16 mouse cellular contexts compared by ENCODE assay signal in the genomic region with DNA sequence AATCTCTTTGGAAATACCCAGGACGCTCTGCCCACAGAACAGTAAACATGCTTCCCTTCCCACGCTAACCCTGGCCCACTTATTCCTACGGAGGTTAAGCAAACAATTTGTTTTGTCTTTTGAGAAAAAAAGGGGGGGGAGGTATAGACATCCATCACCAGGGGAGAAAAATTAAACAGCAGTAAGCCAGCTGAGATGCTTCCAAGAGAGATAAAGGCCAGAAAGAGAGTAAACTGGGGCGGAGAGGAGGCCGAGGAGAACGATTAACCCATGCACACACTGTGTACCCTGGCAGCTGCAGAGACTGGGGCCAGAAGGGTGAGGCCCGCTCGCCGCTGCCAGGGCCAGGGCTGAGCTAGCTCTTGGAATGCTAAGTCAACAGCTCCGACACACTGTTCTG.
DNase-seq lines count a peak whose midpoint lies in the region; ATAC-seq and TF ChIP-seq lines count a peak whose summit lies in the region.
"Had no signal": no experiment of that assay in that cellular context is flagged by ENCODE, and none has a peak within 500 bp of the region (broad histone marks: within the 10 kb centered on the region; RNA-seq: fewer than 3 reads in every experiment).

No protein-coding gene starts in this region.

- no peak overlapping the region for H3K27ac ChIP-seq in hindbrain, embryonic 15.5 days (replicated peaks)
- H3K27ac ChIP-seq in hindbrain, embryonic 12.5 days, result no peak overlapping the region
- no peak overlapping the region for H3K27ac ChIP-seq in hindbrain, embryonic 14.5 days
- no peak overlapping the region for H3K27ac ChIP-seq in midbrain, postnatal 0 days (ENCODE audit: low read depth, low read length)
- H3K27ac ChIP-seq: forebrain, embryonic 15.5 days; limb, embryonic 13.5 days; neural tube, embryonic 15.5 days had no signal

- H3K36me3 ChIP-seq in hindbrain, embryonic 15.5 days, result no peaks in the 10 kb centered on the region
- no peaks in the 10 kb centered on the region for H3K36me3 ChIP-seq in hindbrain, embryonic 12.5 days
- no peaks in the 10 kb centered on the region for H3K36me3 ChIP-seq in hindbrain, embryonic 14.5 days (replicated peaks; ENCODE audit: control insufficient read depth, insufficient read depth)
- H3K36me3 ChIP-seq in midbrain, postnatal 0 days (ENCODE audit: insufficient read depth, low read length), result no peaks in the 10 kb centered on the region
- H3K36me3 ChIP-seq: forebrain, embryonic 15.5 days; limb, embryonic 13.5 days; neural tube, embryonic 15.5 days had no signal

- no peaks in the 10 kb centered on the region for H3K9me3 ChIP-seq in hindbrain, embryonic 15.5 days
- no peaks in the 10 kb centered on the region for H3K9me3 ChIP-seq in hindbrain, embryonic 12.5 days (replicated peaks)
- no peaks in the 10 kb centered on the region for H3K9me3 ChIP-seq in hindbrain, embryonic 14.5 days (ENCODE audit: control insufficient read depth, low read length)
- H3K9me3 ChIP-seq in midbrain, postnatal 0 days (ENCODE audit: low read length), result no peaks in the 10 kb centered on the region
- H3K9me3 ChIP-seq: forebrain, embryonic 15.5 days; limb, embryonic 13.5 days; neural tube, embryonic 15.5 days had no signal

- WGBS in hindbrain, embryonic 15.5 days, result 63% methylated on average over 10 of the region's 10 CpGs
- WGBS in hindbrain, embryonic 12.5 days, result 74% methylated on average over 10 of the region's 10 CpGs
- WGBS in hindbrain, embryonic 14.5 days, result 63% methylated on average over 10 of the region's 10 CpGs
- 80% methylated on average over 10 of the region's 10 CpGs for WGBS in midbrain, postnatal 0 days

- H3K4me3 ChIP-seq in hindbrain, embryonic 15.5 days, result no peak overlapping the region
- H3K4me3 ChIP-seq in hindbrain, embryonic 12.5 days, result no peak overlapping the region
- H3K4me3 ChIP-seq in hindbrain, embryonic 14.5 days (replicated peaks; ENCODE audit: low read length), result no peak overlapping the region
- no peak overlapping the region for H3K4me3 ChIP-seq in midbrain, postnatal 0 days (ENCODE audit: low read depth, low read length)
- H3K4me3 ChIP-seq: forebrain, embryonic 15.5 days; limb, embryonic 13.5 days; neural tube, embryonic 15.5 days had no signal

- H3K4me2 ChIP-seq in hindbrain, embryonic 15.5 days, result no peak overlapping the region
- no peak overlapping the region for H3K4me2 ChIP-seq in hindbrain, embryonic 12.5 days (replicated peaks)
- H3K4me2 ChIP-seq in hindbrain, embryonic 14.5 days (replicated peaks), result no peak overlapping the region
- H3K4me2 ChIP-seq in midbrain, postnatal 0 days (ENCODE audit: low read depth, low read length, poor library complexity, severe bottlenecking), result no peak overlapping the region
- H3K4me2 ChIP-seq: forebrain, embryonic 15.5 days; limb, embryonic 13.5 days; neural tube, embryonic 15.5 days had no signal

- DNase-seq in adipocyte (ENCODE audit: low spot score), result peak; percentile 96
- peak; percentile 55 for DNase-seq in gonadal fat pad, adult 2 months (ENCODE audit: low read depth)
- peak; percentile 54 for DNase-seq in lung, postnatal 25 days (ENCODE audit: low spot score)
- no peak for DNase-seq in thymus, postnatal 0 days (ENCODE audit: low spot score)
- no peak for DNase-seq in hindbrain, embryonic 14.5 days (ENCODE audit: low spot score)
- no peak for DNase-seq in midbrain, postnatal 0 days (ENCODE audit: low spot score)
- DNase-seq: B cell, adult 2 months; heart, postnatal 4 days; kidney, adult 18-20 months; right cerebral cortex, postnatal 14 days; thymus, postnatal 36 days had no signal

- no peak for TF ChIP-seq CTCF in midbrain, postnatal 0 days (IDR thresholded peaks at IDR 0.05)

- ATAC-seq in hindbrain, embryonic 15.5 days (ENCODE audit: low FRiP score, low read depth), result 0 out of 2 replicates have a peak, but pooled peaks have one; percentile 42
- no peak for ATAC-seq in hindbrain, embryonic 12.5 days (ENCODE audit: low FRiP score)
- ATAC-seq in hindbrain, embryonic 14.5 days (ENCODE audit: low FRiP score), result no peak
- ATAC-seq in midbrain, postnatal 0 days (ENCODE audit: low FRiP score), result no peak
- ATAC-seq: forebrain, embryonic 15.5 days had no signal

- no peak overlapping the region for H3K9ac ChIP-seq in hindbrain, embryonic 15.5 days
- H3K9ac ChIP-seq in hindbrain, embryonic 12.5 days, result no peak overlapping the region
- no peak overlapping the region for H3K9ac ChIP-seq in hindbrain, embryonic 14.5 days
- no peak overlapping the region for H3K9ac ChIP-seq in midbrain, postnatal 0 days (replicated peaks; ENCODE audit: low read length, poor library complexity, severe bottlenecking)
- H3K9ac ChIP-seq: forebrain, embryonic 15.5 days; limb, embryonic 13.5 days; neural tube, embryonic 15.5 days had no signal

- H3K4me1 ChIP-seq in hindbrain, embryonic 15.5 days (replicated peaks), result no peaks in the 10 kb centered on the region
- H3K4me1 ChIP-seq in hindbrain, embryonic 12.5 days, result no peaks in the 10 kb centered on the region
- H3K4me1 ChIP-seq in hindbrain, embryonic 14.5 days (replicated peaks; ENCODE audit: control insufficient read depth, insufficient read depth, low read length), result no peaks in the 10 kb centered on the region
- H3K4me1 ChIP-seq in midbrain, postnatal 0 days (ENCODE audit: insufficient read depth, low read length), result no peaks in the 10 kb centered on the region
- H3K4me1 ChIP-seq: forebrain, embryonic 15.5 days; limb, embryonic 13.5 days; neural tube, embryonic 15.5 days had no signal

- no peaks in the 10 kb centered on the region for H3K27me3 ChIP-seq in hindbrain, embryonic 15.5 days
- H3K27me3 ChIP-seq in hindbrain, embryonic 12.5 days, result no peaks in the 10 kb centered on the region
- H3K27me3 ChIP-seq in hindbrain, embryonic 14.5 days (ENCODE audit: control insufficient read depth, insufficient read depth, low read length), result 0 out of 2 replicates have a peak, but pooled peaks cover 3% of the 10 kb centered on the region
- H3K27me3 ChIP-seq in midbrain, postnatal 0 days (ENCODE audit: insufficient read depth, low read length), result no peaks in the 10 kb centered on the region
- H3K27me3 ChIP-seq: forebrain, embryonic 15.5 days; limb, embryonic 13.5 days; neural tube, embryonic 15.5 days had no signal

Comparison
In these comparisons a context has a peak if more than half of its experiments do, and no peak if none do; other contexts are left out.
1. DNase-seq: peak in adipocyte (single experiment), gonadal fat pad, adult 2 months (single experiment) and lung, postnatal 25 days (single experiment); none in thymus, postnatal 0 days (single experiment), hindbrain, embryonic 14.5 days (single experiment) and midbrain, postnatal 0 days (single experiment).